23 mouse cellular contexts compared by ENCODE assay signal in genomic region chr9:122349286-122349685, GRCm38 (mm10). TPM values are rescaled to one million over a fixed set of nuclear protein-coding genes. Genes with fewer than 3 reads are reported as not detected.
A peak's percentile ranks its signal among the peaks of the same experiment; 100 is the strongest.
DNase-seq lines count a peak whose midpoint lies in the region; ATAC-seq lines count a peak whose summit lies in the region.
"Had no signal": no experiment of that assay in that cellular context is flagged by ENCODE, and none has a peak within 500 bp of the region (broad histone marks: within the 10 kb centered on the region; RNA-seq: fewer than 3 reads in every experiment).

No protein-coding gene starts in this region.

- no peaks in the 10 kb centered on the region for H3K36me3 ChIP-seq in liver, embryonic 12.5 days
- H3K36me3 ChIP-seq: heart, embryonic 12.5 days; hindbrain, embryonic 13.5 days; midbrain, embryonic 12.5 days; neural tube, embryonic 13.5 days; stomach, embryonic 15.5 days had no signal

- no peaks in the 10 kb centered on the region for H3K27me3 ChIP-seq in liver, embryonic 12.5 days (replicated peaks)
- H3K27me3 ChIP-seq: heart, embryonic 12.5 days; neural tube, embryonic 13.5 days; stomach, embryonic 15.5 days had no signal

- H3K9me3 ChIP-seq in liver, embryonic 12.5 days (replicated peaks), result no peaks in the 10 kb centered on the region
- H3K9me3 ChIP-seq: heart, embryonic 12.5 days; hindbrain, embryonic 13.5 days; midbrain, embryonic 12.5 days; neural tube, embryonic 13.5 days; stomach, embryonic 15.5 days had no signal

- no peak overlapping the region for H3K4me3 ChIP-seq in liver, embryonic 12.5 days
- H3K4me3 ChIP-seq: heart, embryonic 12.5 days; hindbrain, embryonic 13.5 days; midbrain, embryonic 12.5 days; neural tube, embryonic 13.5 days; stomach, embryonic 15.5 days had no signal

- peak overlapping the region; percentile 87 for H3K27ac ChIP-seq in liver, embryonic 12.5 days
- H3K27ac ChIP-seq: hindbrain, embryonic 13.5 days; midbrain, embryonic 12.5 days; neural tube, embryonic 13.5 days; stomach, embryonic 15.5 days had no signal

- H3K9ac ChIP-seq in liver, embryonic 12.5 days, result no peak overlapping the region
- H3K9ac ChIP-seq: heart, embryonic 12.5 days; hindbrain, embryonic 13.5 days; lung, embryonic 14.5 days; midbrain, embryonic 12.5 days; neural tube, embryonic 13.5 days; stomach, embryonic 15.5 days had no signal

- DNase-seq in 3134 (ENCODE audit: extremely low read depth, insufficient read length, low spot score) (peak; percentile 19), 416B (ENCODE audit: low read depth) (peak; percentile 91)
- DNase-seq in cerebellum, adult 8-10 months, result no peak
- DNase-seq in frontal cortex, postnatal 10 days (ENCODE audit: low spot score in 2 of 2), result no peak
- no peak for DNase-seq in right cerebral cortex, adult 18-20 months
- DNase-seq: adrenal gland, postnatal 25 days; cerebellum, adult 11-12 months; cerebellum, postnatal 36 days; gastrocnemius, postnatal 10 days; heart, postnatal 14 days; kidney, adult 9 months; kidney, postnatal 36 days; lung, embryonic 14.5 days; lung, postnatal 4 days had no signal

- WGBS in liver, embryonic 12.5 days (ENCODE audit: insufficient replicate concordance), result 42% methylated on average over 4 of the region's 4 CpGs

- ATAC-seq in liver, embryonic 12.5 days, result no peak
- ATAC-seq in megakaryocyte progenitor cell, adult 5-6 weeks (replicated peaks; ENCODE audit: poor library complexity), result peak; percentile 65
- ATAC-seq: CD4-positive, CD25-positive, alpha-beta regulatory T cell, adult 4 months; inflammation-experienced regulatory T-cells, adult 6 months had no signal

- no peak overlapping the region for H3K4me2 ChIP-seq in liver, embryonic 12.5 days
- H3K4me2 ChIP-seq: heart, embryonic 12.5 days; hindbrain, embryonic 13.5 days; lung, embryonic 14.5 days; midbrain, embryonic 12.5 days; neural tube, embryonic 13.5 days; stomach, embryonic 15.5 days had no signal

- H3K4me1 ChIP-seq in liver, embryonic 12.5 days, result peaks cover 61% of the 10 kb centered on the region

RNA-seq across cellular contexts. Expression of gene Abhd5, which starts 2.1 kb away (rescaled TPM):
- 21.1 and 21.2 TPM in 2 replicates for polyA plus RNA-seq in liver, embryonic 12.5 days (2016; fragmentation: Nextera tagmentation; extraction: Ambion mirVana)
- total RNA-seq in megakaryocyte progenitor cell, adult 5-6 weeks (2015), result 42.2 and 58.9 TPM in 2 replicates
- total RNA-seq in megakaryocyte progenitor cell, adult 5-6 weeks (2017), result 44.1 and 63.1 TPM in 2 replicates

RNA-seq across cellular contexts. Expression of gene Ano10, which starts 55.1 kb away (rescaled TPM):
- 10.9 and 11.2 TPM in 2 replicates for polyA plus RNA-seq in liver, embryonic 12.5 days (2016; fragmentation: Nextera tagmentation; extraction: Ambion mirVana)
- 15.9 and 18.9 TPM in 2 replicates for total RNA-seq in megakaryocyte progenitor cell, adult 5-6 weeks (2015)
- total RNA-seq in megakaryocyte progenitor cell, adult 5-6 weeks (2017), result 13.3 and 13.9 TPM in 2 replicates

Comparison
In these comparisons a context has a peak if more than half of its experiments do, and no peak if none do; other contexts are left out.
1. DNase-seq: peak in 3134 (single experiment) and 416B (single experiment); none in cerebellum, adult 8-10 months (single experiment), frontal cortex, postnatal 10 days (0 of 2) and right cerebral cortex, adult 18-20 months (single experiment).